Mouse (Mus musculus) midbrain, embryonic 15.5 days (tissue): ENCODE measurements at regions not wholly inside any gene's neighbourhood (a gene's known extent, or its start where the extent isn't known, plus 50 kb on each side); places are given as distances from the start of the nearest gene placed in this dataset.

Source experiments
- ATAC-seq: fragments of 200-750 bp; cut with Nextera tagmentation; replicated peaks from 2 replicates; pipeline ENCODE4 v1.8.0; 2017; ENCODE audit warnings: moderate TSS enrichment
- H3K27ac ChIP-seq: fragments of 300-500 bp; sonication (generic); 2 replicates; pipeline ENCODE4 v1.5.1; 2015; ENCODE audit warnings: mild to moderate bottlenecking, inconsistent platforms
- H3K27me3 ChIP-seq: fragments of 300-500 bp; sonication (generic); replicated peaks from 2 replicates; pipeline ENCODE4 v1.6.1; 2015; ENCODE audit warnings: inconsistent platforms
- H3K36me3 ChIP-seq: fragments of 300-500 bp; sonication (generic); replicated peaks from 2 replicates; pipeline ENCODE4 v1.6.1; 2015; ENCODE audit warnings: inconsistent platforms
- H3K4me1 ChIP-seq: fragments of 300-500 bp; sonication (generic); 2 replicates; pipeline ENCODE4 v1.6.1; 2015; ENCODE audit warnings: inconsistent platforms
- H3K4me2 ChIP-seq: fragments of 300-500 bp; sonication (generic); 2 replicates; pipeline ENCODE4 v1.6.1; 2015; ENCODE audit warnings: inconsistent platforms, mild to moderate bottlenecking, moderate library complexity
- H3K4me3 ChIP-seq: fragments of 300-500 bp; sonication (generic); 2 replicates; pipeline ENCODE4 v1.5.1; 2015; ENCODE audit warnings: mild to moderate bottlenecking, inconsistent platforms
- H3K9ac ChIP-seq: fragments of 300-500 bp; sonication (generic); 2 replicates; pipeline ENCODE4 v1.6.1; 2015; ENCODE audit warnings: mild to moderate bottlenecking, inconsistent platforms
- H3K9me3 ChIP-seq: fragments of 300-500 bp; sonication (generic); 2 replicates; pipeline ENCODE4 v1.6.1; 2016; ENCODE audit warnings: inconsistent platforms
- WGBS: fragments of 180-500 bp; shearing (Covaris S2); methylation state at CpG from one replicate; pipeline ENCODE4 v1.1.7; 2015; ENCODE audit warnings: mixed read lengths; 5-methylcytosine and 5-hydroxymethylcytosine counted together

- no peaks in the 10 kb centered on the region for H3K9me3 ChIP-seq
- WGBS, result 76% methylated on average over 9 of the region's 9 CpGs
- H3K4me3 ChIP-seq, result no peak overlapping the region
- no peak overlapping the region for H3K9ac ChIP-seq
- no peak overlapping the region for H3K4me2 ChIP-seq
- H3K27me3 ChIP-seq, result no peaks in the 10 kb centered on the region
- H3K36me3 ChIP-seq, result no peaks in the 10 kb centered on the region
- H3K4me1 ChIP-seq, result no peaks in the 10 kb centered on the region
- H3K27ac ChIP-seq, result no peak overlapping the region
- no peak for ATAC-seq
These were observed 1063.8 kb downstream of the Car8 start for GRCm38 (mm10) chr4:7175030-7175429.

GRCm38 (mm10) chr4:7172528-7173306 is 1066.1 kb downstream of the Car8 start:
- no peaks in the 10 kb centered on the region for H3K4me1 ChIP-seq
- H3K27ac ChIP-seq, result no peak overlapping the region
- H3K9me3 ChIP-seq, result no peaks in the 10 kb centered on the region
- no peak overlapping the region for H3K4me3 ChIP-seq
- no peaks in the 10 kb centered on the region for H3K36me3 ChIP-seq
- H3K27me3 ChIP-seq, result no peaks in the 10 kb centered on the region
- no peak for ATAC-seq
- H3K4me2 ChIP-seq, result no peak overlapping the region
- WGBS, result 82% methylated on average over 7 of the region's 7 CpGs
- no peak overlapping the region for H3K9ac ChIP-seq

GRCm38 (mm10) chr4:7171637-7172417 is 1067.0 kb downstream of the Car8 start:
- Histone ChIP-seq H3K4me1 (no peaks in the 10 kb centered on the region), H3K9me3 (no peaks in the 10 kb centered on the region), H3K36me3 (no peaks in the 10 kb centered on the region), H3K27ac (no peak overlapping the region), H3K27me3 (no peaks in the 10 kb centered on the region), H3K9ac (no peak overlapping the region), H3K4me3 (no peak overlapping the region), H3K4me2 (no peak overlapping the region)
- ATAC-seq, result no peak
- 83% methylated on average over 4 of the region's 4 CpGs for WGBS

- no peak for ATAC-seq
- H3K4me2 ChIP-seq, result no peak overlapping the region
- no peaks in the 10 kb centered on the region for H3K27me3 ChIP-seq
- 91% methylated on average over 4 of the region's 4 CpGs for WGBS
- H3K36me3 ChIP-seq, result no peaks in the 10 kb centered on the region
- H3K9me3 ChIP-seq, result no peaks in the 10 kb centered on the region
- H3K27ac ChIP-seq, result no peak overlapping the region
- H3K4me3 ChIP-seq, result no peak overlapping the region
- H3K9ac ChIP-seq, result no peak overlapping the region
- H3K4me1 ChIP-seq, result no peaks in the 10 kb centered on the region
These were observed 1077.4 kb downstream of the Car8 start for GRCm38 (mm10) chr4:7161411-7161810.

- 77% methylated on average over 3 of the region's 3 CpGs for WGBS
- no peaks in the 10 kb centered on the region for H3K4me1 ChIP-seq
- H3K27ac ChIP-seq, result no peak overlapping the region
- H3K4me2 ChIP-seq, result no peak overlapping the region
- no peak overlapping the region for H3K9ac ChIP-seq
- H3K4me3 ChIP-seq, result no peak overlapping the region
- H3K27me3 ChIP-seq, result no peaks in the 10 kb centered on the region
- no peaks in the 10 kb centered on the region for H3K9me3 ChIP-seq
- ATAC-seq, result no peak
- H3K36me3 ChIP-seq, result no peaks in the 10 kb centered on the region
These were observed 1081.0 kb downstream of the Car8 start for GRCm38 (mm10) chr4:7157883-7158282.

GRCm38 (mm10) chr4:7154256-7154655 is 1084.6 kb downstream of the Car8 start:
- 52% methylated on average over 3 of the region's 3 CpGs for WGBS
- Histone ChIP-seq H3K9me3 (no peaks in the 10 kb centered on the region), H3K27me3 (no peaks in the 10 kb centered on the region), H3K4me2 (no peak overlapping the region), H3K27ac (no peak overlapping the region), H3K4me3 (no peak overlapping the region), H3K9ac (no peak overlapping the region), H3K4me1 (no peaks in the 10 kb centered on the region), H3K36me3 (no peaks in the 10 kb centered on the region)
- ATAC-seq, result no peak

- no peak overlapping the region for H3K27ac ChIP-seq
- H3K36me3 ChIP-seq, result no peaks in the 10 kb centered on the region
- no peaks in the 10 kb centered on the region for H3K9me3 ChIP-seq
- no peak for ATAC-seq
- no peak overlapping the region for H3K9ac ChIP-seq
- H3K27me3 ChIP-seq, result no peaks in the 10 kb centered on the region
- H3K4me2 ChIP-seq, result no peak overlapping the region
- H3K4me3 ChIP-seq, result no peak overlapping the region
- 20% methylated on average over 1 of the region's 1 CpGs for WGBS
- H3K4me1 ChIP-seq, result no peaks in the 10 kb centered on the region
These were observed 1085.0 kb downstream of the Car8 start for GRCm38 (mm10) chr4:7153835-7154234.

- ATAC-seq, result 0 out of 2 replicates have a peak, but pooled peaks have one; percentile 63
- Histone ChIP-seq H3K4me3 (no peak overlapping the region), H3K9me3 (no peaks in the 10 kb centered on the region), H3K27ac (no peak overlapping the region), H3K9ac (no peak overlapping the region), H3K36me3 (no peaks in the 10 kb centered on the region), H3K4me2 (no peak overlapping the region), H3K27me3 (no peaks in the 10 kb centered on the region), H3K4me1 (no peaks in the 10 kb centered on the region)
- 57% methylated on average over 2 of the region's 2 CpGs for WGBS
These were observed 1093.1 kb downstream of the Car8 start for GRCm38 (mm10) chr4:7145756-7146155.

GRCm38 (mm10) chr4:7144215-7144614 is 1094.6 kb downstream of the Car8 start:
- no peak overlapping the region for H3K27ac ChIP-seq
- H3K4me1 ChIP-seq, result no peaks in the 10 kb centered on the region
- no peaks in the 10 kb centered on the region for H3K36me3 ChIP-seq
- H3K4me3 ChIP-seq, result no peak overlapping the region
- no peak overlapping the region for H3K9ac ChIP-seq
- no peaks in the 10 kb centered on the region for H3K9me3 ChIP-seq
- no peak overlapping the region for H3K4me2 ChIP-seq
- H3K27me3 ChIP-seq, result no peaks in the 10 kb centered on the region
- no peak for ATAC-seq

- Histone ChIP-seq H3K36me3 (no peaks in the 10 kb centered on the region), H3K4me1 (no peaks in the 10 kb centered on the region), H3K9ac (no peak overlapping the region), H3K4me2 (no peak overlapping the region), H3K4me3 (no peak overlapping the region), H3K27me3 (no peaks in the 10 kb centered on the region), H3K27ac (no peak overlapping the region), H3K9me3 (no peaks in the 10 kb centered on the region)
- WGBS, result 83% methylated on average over 2 of the region's 2 CpGs
- no peak for ATAC-seq
These were observed 1095.2 kb downstream of the Car8 start for GRCm38 (mm10) chr4:7143676-7144075.

GRCm38 (mm10) chr4:7142781-7143180 is 1096.1 kb downstream of the Car8 start:
- Histone ChIP-seq H3K4me2 (no peak overlapping the region), H3K36me3 (no peaks in the 10 kb centered on the region), H3K9me3 (no peaks in the 10 kb centered on the region), H3K27me3 (no peaks in the 10 kb centered on the region), H3K4me1 (no peaks in the 10 kb centered on the region), H3K9ac (no peak overlapping the region), H3K4me3 (no peak overlapping the region), H3K27ac (no peak overlapping the region)
- no peak for ATAC-seq
- WGBS, result 78% methylated on average over 6 of the region's 6 CpGs

GRCm38 (mm10) chr4:7112159-7112558 is 1126.7 kb downstream of the Car8 start:
- no peaks in the 10 kb centered on the region for H3K36me3 ChIP-seq
- 14% methylated on average over 4 of the region's 4 CpGs for WGBS
- H3K4me1 ChIP-seq, result no peaks in the 10 kb centered on the region
- no peak for ATAC-seq
- no peak overlapping the region for H3K4me3 ChIP-seq
- no peak overlapping the region for H3K4me2 ChIP-seq
- no peak overlapping the region for H3K27ac ChIP-seq
- H3K9ac ChIP-seq, result no peak overlapping the region
- H3K9me3 ChIP-seq, result no peaks in the 10 kb centered on the region
- no peaks in the 10 kb centered on the region for H3K27me3 ChIP-seq

GRCm38 (mm10) chr4:7092957-7093356 is 1145.9 kb downstream of the Car8 start:
- no peaks in the 10 kb centered on the region for H3K9me3 ChIP-seq

More at GRCm38 (mm10) chr4:7092957-7093356, 1145.9 kb downstream of the Car8 start:
- Histone ChIP-seq H3K4me2 (no peak overlapping the region), H3K4me1 (no peaks in the 10 kb centered on the region), H3K27me3 (no peaks in the 10 kb centered on the region), H3K27ac (no peak overlapping the region), H3K9ac (no peak overlapping the region), H3K4me3 (no peak overlapping the region), H3K36me3 (no peaks in the 10 kb centered on the region)
- WGBS, result 86% methylated on average over 7 of the region's 7 CpGs
- no peak for ATAC-seq
